Mouse (Mus musculus) MEL (cell line): ENCODE measurements around the gene Fam214a. TPM values are rescaled to one million over a fixed set of nuclear protein-coding genes. Genes with fewer than 3 reads are reported as not detected.

ENCODE experiments used
- DNase-seq: peaks from one replicate; pipeline ENCODE4 v3.0.0; 2011; ENCODE audit warnings: low read depth, low spot score
- H3K27ac ChIP-seq: 2 replicates; pipeline ENCODE4 v1.5.1; 2012; ENCODE audit warnings: low read depth, mild to moderate bottlenecking, control low read depth, low read length, moderate library complexity; ENCODE audit not compliant: control insufficient read depth
- H3K27me3 ChIP-seq, 2 experiments: fragments of 150-350 bp in 1 of 2; sonication (generic) in 1 of 2; 2 replicates each; pipeline ENCODE4 v1.6.1; 2012; ENCODE audit warnings: low read length in 2 of 2, mild to moderate bottlenecking in 2 of 2, improper control_type of control experiment in 1 of 2, moderate library complexity in 1 of 2; ENCODE audit not compliant: insufficient read depth in 2 of 2, control insufficient read depth in 1 of 2
- H3K36me3 ChIP-seq, 2 experiments: 2 replicates each; pipeline ENCODE4 v1.6.1; 2012 to 2014; ENCODE audit warnings: low read length in 2 of 2, improper control_type of control experiment in 1 of 2, inconsistent platforms in 1 of 2, mild to moderate bottlenecking in 1 of 2; ENCODE audit not compliant: insufficient read depth in 2 of 2, control insufficient read depth in 1 of 2
- H3K4me1 ChIP-seq, 2 experiments: fragments of 150-350 bp in 1 of 2; sonication (generic) in 1 of 2; 2 replicates each; pipeline ENCODE4 v1.6.1; 2012; ENCODE audit warnings: low read length in 2 of 2, improper control_type of control experiment in 1 of 2, mild to moderate bottlenecking in 1 of 2; ENCODE audit not compliant: insufficient read depth in 2 of 2, control insufficient read depth in 1 of 2
- H3K4me3 ChIP-seq, 2 experiments: fragments of 150-350 bp in 1 of 2; sonication (generic) in 1 of 2; 2 replicates each; pipeline ENCODE4 v1.5.1; 2012; ENCODE audit warnings: low read depth in 2 of 2, low read length in 2 of 2, mild to moderate bottlenecking in 2 of 2, moderate library complexity in 2 of 2, control low read depth in 1 of 2, improper control_type of control experiment in 1 of 2; ENCODE audit not compliant: control insufficient read depth in 1 of 2, insufficient read depth in 1 of 2
- H3K79me2 ChIP-seq: 2 replicates; pipeline ENCODE4 v1.6.1; 2012; ENCODE audit warnings: mild to moderate bottlenecking, low read length, moderate library complexity; ENCODE audit not compliant: control insufficient read depth, poor library complexity, insufficient read depth
- H3K9ac ChIP-seq: 2 replicates; pipeline ENCODE4 v1.6.1; 2012; ENCODE audit warnings: low read depth, mild to moderate bottlenecking, control low read depth, low read length, moderate library complexity; ENCODE audit not compliant: control insufficient read depth, poor library complexity, severe bottlenecking
- H3K9me3 ChIP-seq: fragments of 150-350 bp; sonication (generic); replicated peaks from 2 replicates; pipeline ENCODE4 v1.6.1; 2012; ENCODE audit warnings: mild to moderate bottlenecking, low read length, improper control_type of control experiment, moderate library complexity; ENCODE audit not compliant: insufficient read depth
- ETS1 ChIP-seq: IDR thresholded peaks from 2 replicates; pipeline ENCODE4 v1.6.1; 2012; ENCODE audit warnings: low read depth, mild to moderate bottlenecking, inconsistent platforms, low read length, improper control_type of control experiment, moderate library complexity
- GABPA ChIP-seq: IDR thresholded peaks from 2 replicates; pipeline ENCODE4 v1.6.1; 2012; ENCODE audit warnings: low read depth, mild to moderate bottlenecking, inconsistent platforms, low read length, improper control_type of control experiment, moderate library complexity
- GATA1 ChIP-seq: IDR thresholded peaks from 2 replicates; pipeline ENCODE4 v1.6.1; 2011; ENCODE audit warnings: low read depth, low read length, improper control_type of control experiment
- HCFC1 ChIP-seq: IDR thresholded peaks from 2 replicates; pipeline ENCODE4 v1.6.1; 2012; ENCODE audit warnings: low read depth, mild to moderate bottlenecking, inconsistent platforms, low read length, improper control_type of control experiment, moderate library complexity
- MAX ChIP-seq: IDR thresholded peaks from 2 replicates; pipeline ENCODE4 v1.6.1; 2011; ENCODE audit warnings: low read length, improper control_type of control experiment
- MEF2A ChIP-seq: IDR thresholded peaks from 2 replicates; pipeline ENCODE4 v1.6.1; 2014; ENCODE audit warnings: low read depth, mild to moderate bottlenecking, inconsistent platforms, low read length, improper control_type of control experiment; ENCODE audit not compliant: poor library complexity, insufficient replicate concordance, severe bottlenecking; ENCODE audit errors: extremely low read depth
- MXI1 ChIP-seq: IDR thresholded peaks from 2 replicates; pipeline ENCODE4 v1.6.1; 2011; ENCODE audit warnings: mild to moderate bottlenecking, low read depth, low read length, improper control_type of control experiment
- NELFE ChIP-seq: IDR thresholded peaks from 2 replicates; pipeline ENCODE4 v1.6.1; 2011; ENCODE audit warnings: low read depth, low read length, improper control_type of control experiment
- NRF1 ChIP-seq: IDR thresholded peaks from 2 replicates; pipeline ENCODE4 v1.6.1; 2014; ENCODE audit warnings: low read depth, mild to moderate bottlenecking, inconsistent platforms, low read length, improper control_type of control experiment, moderate library complexity; ENCODE audit not compliant: poor library complexity, insufficient read depth, severe bottlenecking
- POLR2AphosphoS2 ChIP-seq: IDR thresholded peaks from 2 replicates; pipeline ENCODE4 v1.6.1; 2011; ENCODE audit warnings: low read length, improper control_type of control experiment
- SIN3A ChIP-seq: IDR thresholded peaks from 2 replicates; pipeline ENCODE4 v1.6.1; 2012; ENCODE audit warnings: low read length, improper control_type of control experiment, inconsistent platforms
- SMC3 ChIP-seq: IDR thresholded peaks from 2 replicates; pipeline ENCODE4 v1.6.1; 2011; ENCODE audit warnings: low read depth, low read length, improper control_type of control experiment
- TBP ChIP-seq: IDR thresholded peaks from 2 replicates; pipeline ENCODE4 v1.8.0; 2011; ENCODE audit warnings: low read depth, low read length, improper control_type of control experiment
- TCF12 ChIP-seq: IDR thresholded peaks from 2 replicates; pipeline ENCODE4 v1.6.1; 2014; ENCODE audit warnings: low read depth, mild to moderate bottlenecking, inconsistent platforms, low read length, improper control_type of control experiment, moderate library complexity
- UBTF ChIP-seq: IDR thresholded peaks from 2 replicates; pipeline ENCODE4 v1.6.1; 2012; ENCODE audit warnings: low read depth, mild to moderate bottlenecking, inconsistent platforms, low read length, improper control_type of control experiment, moderate library complexity, borderline replicate concordance; ENCODE audit not compliant: insufficient read depth
- ZKSCAN1 ChIP-seq: IDR thresholded peaks from 2 replicates; pipeline ENCODE4 v1.6.1; 2012; ENCODE audit warnings: low read depth, mild to moderate bottlenecking, inconsistent platforms, low read length, improper control_type of control experiment, moderate library complexity
- ZNF384 ChIP-seq: IDR thresholded peaks from 2 replicates; pipeline ENCODE4 v1.6.1; 2012; ENCODE audit warnings: low read depth, mild to moderate bottlenecking, inconsistent platforms, low read length, improper control_type of control experiment
- polyA plus RNA-seq, 2 experiments: library from polyadenylated mRNA; stranded (reverse) in 1 of 2; unstranded in 1 of 2; fragments of >175 nt in 1 of 2; fragments of >200 nt in 1 of 2; gene quantifications; 2 replicates each; pipeline versions ENCODE4 v1.2.1 to v1.2.4; 2012; ENCODE audit warnings: low replicate concordance in 2 of 2, low read depth in 1 of 2; ENCODE audit not compliant: insufficient read length in 2 of 2, insufficient read depth in 1 of 2, missing spikeins in 1 of 2
- total RNA-seq: library from RNA; depleted of rRNA; stranded (reverse); fragments of 300-350 nt; gene quantifications from 2 replicates; pipeline ENCODE4 v1.2.3, GENCODE M21; 2012

Fam214a gene
- total and polyA plus RNA-seq, 3 experiments, result 2.3 to 3.9 TPM; not detected in 1

DNA sequence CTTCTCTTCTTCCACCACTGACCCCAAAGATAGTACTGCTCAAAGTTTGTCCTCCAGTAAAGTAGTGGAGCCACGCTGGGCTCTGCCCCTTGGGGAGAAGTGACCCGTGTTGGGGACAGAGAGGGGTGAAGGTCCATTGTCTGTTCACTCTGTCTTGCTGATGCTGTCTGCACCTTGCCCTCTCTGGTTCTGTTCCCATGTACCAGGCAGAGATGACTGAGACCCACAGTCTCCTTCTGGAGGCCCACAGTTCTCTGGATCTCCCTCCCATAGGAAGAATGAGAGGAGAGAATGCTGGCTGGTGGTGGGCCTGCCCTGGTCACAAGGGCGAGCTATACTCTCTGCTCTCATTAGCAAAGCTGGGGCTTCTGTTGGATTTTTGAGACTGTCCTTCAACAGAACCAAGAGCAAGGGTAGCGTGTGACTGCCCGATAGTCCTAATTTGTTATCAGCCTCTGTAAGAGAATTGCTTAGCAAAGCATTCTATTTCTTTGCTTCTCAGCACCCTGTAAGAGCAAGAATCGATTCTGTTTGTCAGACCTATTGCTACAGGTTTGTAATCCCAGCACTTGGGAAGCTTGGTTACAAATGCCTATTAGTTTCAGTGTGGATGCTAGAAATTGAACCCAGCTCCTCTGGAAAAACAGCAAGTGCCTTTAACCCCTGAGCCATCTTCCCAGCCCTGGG lies 29.2 kb upstream of the Fam214a start:
- Histone ChIP-seq H3K9me3 (no peaks in the 10 kb centered on the region), H3K27ac (no peak overlapping the region), H3K9ac (no peak overlapping the region), H3K4me1 (no peaks in the 10 kb centered on the region), H3K4me3 (no peak overlapping the region), H3K36me3 (no peaks in the 10 kb centered on the region), H3K27me3 (peaks cover 0 to 1% of the 10 kb centered on the region in 2 experiments; a peak in 1 of 4 replicates), H3K79me2 (no peaks in the 10 kb centered on the region)
- no peak for DNase-seq
- TF ChIP-seq ZKSCAN1, result no peak
- TF ChIP-seq ETS1, result no peak
- no peak for TF ChIP-seq MAX
- no peak for TF ChIP-seq ZNF384
- no peak for TF ChIP-seq TBP
- no peak for TF ChIP-seq POLR2AphosphoS2
- TF ChIP-seq GATA1, result no peak
- TF ChIP-seq NRF1, result no peak

GRCm38 (mm10) chr9:74925220-74925769 lies 27.4 kb upstream of the Fam214a start:
- H3K9ac ChIP-seq, result no peak overlapping the region
- H3K27ac ChIP-seq, result no peak overlapping the region
- TF ChIP-seq GATA1, result no peak
- TF ChIP-seq TCF12, result no peak
- TF ChIP-seq GABPA, result no peak
- TF ChIP-seq MXI1, result no peak
- TF ChIP-seq NELFE, result no peak
- no peak for TF ChIP-seq ETS1
- no peak for TF ChIP-seq HCFC1
- no peak for TF ChIP-seq UBTF
- no peak for TF ChIP-seq MEF2A
- no peak for TF ChIP-seq ZKSCAN1
- no peak for TF ChIP-seq SMC3
- no peak for TF ChIP-seq SIN3A
- no peak for DNase-seq
- H3K36me3 ChIP-seq, result no peaks in the 10 kb centered on the region
- peaks cover 0 to 1% of the 10 kb centered on the region in 2 experiments; a peak in 1 of 4 replicates for H3K27me3 ChIP-seq
- H3K4me3 ChIP-seq, result no peak overlapping the region
- H3K4me1 ChIP-seq, result no peaks in the 10 kb centered on the region
- no peaks in the 10 kb centered on the region for H3K9me3 ChIP-seq
- no peaks in the 10 kb centered on the region for H3K79me2 ChIP-seq
